Mouse (Mus musculus): ENCODE measurements around the gene Gm3047.
"Not testable (repeated sequence)": the region's sequence is repeated elsewhere in the genome, so short reads cannot be mapped to it uniquely, and the experiment has no call there.

The Gm3047 gene

DNA sequence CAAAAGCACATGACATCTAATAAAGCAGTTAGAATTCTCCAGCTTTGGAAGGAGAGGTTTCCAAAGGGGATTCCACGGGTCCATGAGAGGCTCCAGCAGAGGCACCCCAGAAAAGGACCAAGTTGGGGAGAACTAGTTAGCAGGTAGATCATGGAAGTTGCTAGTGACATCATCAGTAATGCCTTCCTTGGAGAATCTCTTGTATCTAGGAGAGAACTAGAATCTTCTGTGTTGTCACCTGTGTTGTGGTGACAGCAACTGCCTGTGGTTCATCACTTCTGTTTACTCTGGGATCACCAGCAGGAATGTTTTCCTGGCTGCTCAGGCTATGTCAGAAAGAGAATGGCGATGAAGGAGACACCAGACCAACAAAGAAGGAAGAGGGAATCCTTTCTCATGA lies at the start of gene Gm3047:
Gene Gm3047, plus strand, starts transcription at position 301 of the 400 bp plus-strand sequence.
- CTCF ChIA-PET: not testable (repeated sequence)
